Mouse (Mus musculus) brown adipose tissue, adult 24 weeks (tissue): Measurements from ENCODE around the gene Krtap8-1. TPM values are rescaled to one million over a fixed set of nuclear protein-coding genes. Genes with fewer than 3 reads are reported as not detected.

Experiments used
- H3K27ac ChIP-seq: fragments of 200-500 bp; replicated peaks from 2 replicates; pipeline ENCODE4 v1.5.1; 2012; ENCODE audit warnings: low read depth, mild to moderate bottlenecking, low read length
- H3K4me1 ChIP-seq: fragments of 200-500 bp; 2 replicates; pipeline ENCODE4 v1.6.1; 2012; ENCODE audit warnings: low read length, mixed read lengths; ENCODE audit not compliant: control insufficient read depth, insufficient read depth, insufficient read length
- H3K4me3 ChIP-seq: fragments of 200-500 bp; 2 replicates; pipeline ENCODE4 v1.5.1; 2012; ENCODE audit warnings: low read depth, mild to moderate bottlenecking, low read length, moderate library complexity; ENCODE audit not compliant: insufficient read depth
- polyA plus RNA-seq: library from polyadenylated mRNA; stranded (reverse); fragments of >200 nt; gene quantifications from 2 replicates; pipeline ENCODE4 v1.2.4, GENCODE M21; 2012; ENCODE audit not compliant: missing spikeins, insufficient read depth, insufficient read length

The Krtap8-1 gene
- polyA plus RNA-seq, 1 experiment: not detected

DNA sequence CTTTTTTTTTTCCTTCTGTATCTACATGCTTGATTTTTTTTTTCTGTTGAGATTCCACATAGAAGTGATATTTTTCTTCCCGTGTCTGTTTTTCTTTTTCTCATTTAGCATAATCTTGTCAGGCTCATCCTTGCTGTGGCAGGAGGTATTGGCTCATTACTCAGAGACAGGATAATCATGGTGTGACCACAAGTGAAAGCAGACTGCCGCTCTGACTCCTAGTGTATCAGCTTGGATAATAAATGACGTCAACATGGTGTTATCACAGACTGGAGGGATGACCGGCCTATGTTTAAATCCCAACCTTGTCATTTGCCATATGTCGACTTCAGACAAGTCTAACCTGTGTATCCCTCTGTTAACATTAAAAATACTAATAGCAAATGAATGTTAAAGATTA, 26.6 kb downstream of the Krtap8-1 start:
- Histone ChIP-seq H3K4me1 (no peaks in the 10 kb centered on the region), H3K4me3 (no peak overlapping the region), H3K27ac (no peak overlapping the region)

Other genes starting within 250 kb of the Krtap8-1 start
- gene Krtap21-1, start 84.1 kb downstream of the Krtap8-1 start, polyA plus RNA-seq: not detected in 2 replicates
- not detected in 2 replicates for gene Krtap6-2, start 67.8 kb downstream of the Krtap8-1 start, polyA plus RNA-seq
- not detected in 2 replicates for gene Krtap7-1, start 20.4 kb upstream of the Krtap8-1 start, polyA plus RNA-seq
- gene Krtap11-1, start 83.2 kb upstream of the Krtap8-1 start, polyA plus RNA-seq: not detected in 2 replicates